Mouse (Mus musculus) retina, postnatal 1 day (tissue): ENCODE results near the gene Mbnl2.
A peak's percentile ranks its signal among the peaks of the same experiment; 100 is the strongest.

Experiments used
- DNase-seq: peaks from one replicate; pipeline ENCODE4 v3.0.0-alpha.2; 2012

Gene Mbnl2

GRCm38 (mm10) chr14:120441256-120441655, 165.8 kb downstream of the Mbnl2 start:
- no peak for DNase-seq

- DNase-seq, result no peak
Measured at GRCm38 (mm10) chr14:120441836-120442235, 166.4 kb downstream of the Mbnl2 start.

- no peak for DNase-seq
Measured at GRCm38 (mm10) chr14:120454221-120454620, 178.8 kb downstream of the Mbnl2 start.

GRCm38 (mm10) chr14:120463938-120464727, 188.7 kb downstream of the Mbnl2 start:
- no peak for DNase-seq

- no peak for DNase-seq
Measured at GRCm38 (mm10) chr14:120466816-120467215, 191.3 kb downstream of the Mbnl2 start.

GRCm38 (mm10) chr14:120469126-120469790, 193.8 kb downstream of the Mbnl2 start:
- DNase-seq, result no peak

GRCm38 (mm10) chr14:120476186-120476697, 200.8 kb downstream of the Mbnl2 start:
- DNase-seq, result no peak

GRCm38 (mm10) chr14:120477288-120477981, 202.0 kb downstream of the Mbnl2 start:
- peak; percentile 100 for DNase-seq

GRCm38 (mm10) chr14:120477982-120478568, 202.6 kb downstream of the Mbnl2 start, which contains the start of gene Rap2a:
Gene Rap2a, plus strand, starts transcription at chr14:120478444.
- peak; percentile 98 for DNase-seq

GRCm38 (mm10) chr14:120478641-120479341, 203.3 kb downstream of the Mbnl2 start:
- no peak for DNase-seq

GRCm38 (mm10) chr14:120480341-120480900, 205.0 kb downstream of the Mbnl2 start:
- DNase-seq, result no peak

- DNase-seq, result no peak
Measured at GRCm38 (mm10) chr14:120480927-120481326, 205.5 kb downstream of the Mbnl2 start.
